Mouse (Mus musculus) frontal cortex, postnatal 10 days (tissue): ENCODE results near the gene Pfn4.
"Not testable (repeated sequence)": the region's sequence is repeated elsewhere in the genome, so short reads cannot be mapped to it uniquely, and the experiment has no call there.

Source experiments
- DNase-seq, 2 experiments: peaks; one replicate each; pipeline ENCODE4 v3.0.0; 2022; ENCODE audit warnings: low spot score in 2 of 2, mixed read lengths in 1 of 2

Pfn4 gene

GRCm38 (mm10) chr12:4784466-4784865 lies 15.6 kb downstream of the Pfn4 start:
- DNase-seq, result no peak

GRCm38 (mm10) chr12:4788128-4788527 lies 19.3 kb downstream of the Pfn4 start:
- DNase-seq, result not testable (repeated sequence)

- DNase-seq, result no peak
Measured at GRCm38 (mm10) chr12:4793718-4794117, 24.9 kb downstream of the Pfn4 start.

GRCm38 (mm10) chr12:4797471-4797870 lies 28.6 kb downstream of the Pfn4 start:
- not testable (repeated sequence) for DNase-seq

GRCm38 (mm10) chr12:4811036-4811435 lies 42.2 kb downstream of the Pfn4 start:
- DNase-seq, result no peak

- DNase-seq, result no peak
Measured at GRCm38 (mm10) chr12:4811705-4812104, 42.9 kb downstream of the Pfn4 start.

- no peak for DNase-seq
Measured at GRCm38 (mm10) chr12:4813636-4814035, 44.8 kb downstream of the Pfn4 start.

GRCm38 (mm10) chr12:4816680-4817360 lies 48.0 kb downstream of the Pfn4 start:
- DNase-seq, result no peak

GRCm38 (mm10) chr12:4817361-4818101 lies 48.7 kb downstream of the Pfn4 start, which contains the start of gene Sf3b6:
Sf3b6 (plus strand) TSS chr12:4817544.
- peak; percentile 96 to 97 for DNase-seq

GRCm38 (mm10) chr12:4827256-4827655 lies 58.4 kb downstream of the Pfn4 start:
- no peak for DNase-seq
